Mouse (Mus musculus) neural tube, embryonic 14.5 days (tissue): Measurements from ENCODE around the gene Mapk8ip2. TPM values are rescaled to one million over a fixed set of nuclear protein-coding genes. Genes with fewer than 3 reads are reported as not detected.

Experiments
- ATAC-seq: fragments of 200-750 bp; cut with Nextera tagmentation; 2 replicates; pipeline ENCODE4 v1.8.0; 2017; ENCODE audit warnings: low read depth, mild to moderate bottlenecking, moderate TSS enrichment, moderate library complexity
- H3K27ac ChIP-seq: fragments of 300-500 bp; sonication (generic); 2 replicates; pipeline ENCODE4 v1.5.1; 2014; ENCODE audit warnings: low read depth, mild to moderate bottlenecking, control low read depth, low read length, moderate library complexity, mixed read lengths
- H3K27me3 ChIP-seq: fragments of 300-500 bp; sonication (generic); 2 replicates; pipeline ENCODE4 v1.6.1; 2014; ENCODE audit warnings: low read length; ENCODE audit not compliant: control insufficient read depth, insufficient read depth
- H3K36me3 ChIP-seq: fragments of 300-500 bp; sonication (generic); 2 replicates; pipeline ENCODE4 v1.6.1; 2014; ENCODE audit warnings: low read length, mixed read lengths; ENCODE audit not compliant: control insufficient read depth, insufficient read depth
- H3K4me1 ChIP-seq: fragments of 300-500 bp; sonication (generic); 2 replicates; pipeline ENCODE4 v1.6.1; 2014; ENCODE audit warnings: low read length; ENCODE audit not compliant: control insufficient read depth, insufficient read depth
- H3K4me2 ChIP-seq: fragments of 300-500 bp; sonication (generic); 2 replicates; pipeline ENCODE4 v1.6.1; 2014; ENCODE audit warnings: mild to moderate bottlenecking, low read depth, low read length, control low read depth
- H3K4me3 ChIP-seq: fragments of 300-500 bp; sonication (generic); 2 replicates; pipeline ENCODE4 v1.5.1; 2014; ENCODE audit warnings: low read depth, low read length, control low read depth, mixed read lengths
- H3K9ac ChIP-seq: fragments of 300-500 bp; sonication (generic); replicated peaks from 2 replicates; pipeline ENCODE4 v1.6.1; 2014; ENCODE audit warnings: low read depth, mild to moderate bottlenecking, control low read depth, low read length, mixed read lengths
- H3K9me3 ChIP-seq: fragments of 300-500 bp; sonication (generic); 2 replicates; pipeline ENCODE4 v1.6.1; 2016; ENCODE audit warnings: low read length; ENCODE audit not compliant: control insufficient read depth
- WGBS: fragments of 180-500 bp; shearing (Covaris S2); extraction: QIAGEN DNeasy Blood & Tissue Kit; methylation state at CpG from one replicate; pipeline ENCODE4 v1.1.7; 2014; 5-methylcytosine and 5-hydroxymethylcytosine counted together
- polyA plus RNA-seq: library from polyadenylated mRNA; unstranded; fragments of >200 nt; fragmentation: Nextera tagmentation; extraction: Ambion mirVana; gene quantifications from 2 replicates; pipeline ENCODE4 v1.2.1, GENCODE M21; 2014

The Mapk8ip2 gene
- polyA plus RNA-seq, 1 experiment from 2014 or later = 64.5 TPM

DNA sequence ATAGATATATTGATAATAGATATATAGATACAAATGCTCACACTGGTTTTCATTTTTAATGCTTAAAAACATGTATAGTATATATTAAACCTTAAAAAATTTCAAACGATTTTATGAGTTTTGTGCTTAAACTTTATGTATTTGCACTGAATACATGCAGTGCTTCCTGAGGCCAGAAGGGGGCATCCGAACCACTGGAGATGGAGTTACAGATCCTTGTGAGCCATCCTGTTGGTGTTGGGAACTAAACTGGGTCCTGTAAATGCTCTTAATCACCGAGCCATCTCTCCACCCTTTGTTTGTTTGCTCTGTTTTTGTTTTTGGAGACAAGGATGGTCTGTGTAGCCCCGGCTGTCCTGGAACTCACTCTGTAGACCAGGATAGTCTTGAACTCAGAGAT is 41.3 kb downstream of the Mapk8ip2 start:
- Histone ChIP-seq H3K4me1 (peaks cover 6% of the 10 kb centered on the region; the same call in 1 of the 2 replicates), H3K4me3 (no peak overlapping the region), H3K27ac (no peak overlapping the region), H3K4me2 (no peak overlapping the region), H3K9me3 (no peaks in the 10 kb centered on the region), H3K27me3 (no peaks in the 10 kb centered on the region), H3K9ac (no peak overlapping the region), H3K36me3 (no peaks in the 10 kb centered on the region)
- ATAC-seq = no peak
- WGBS = 87% methylated on average over 4 of the region's 4 CpGs

DNA sequence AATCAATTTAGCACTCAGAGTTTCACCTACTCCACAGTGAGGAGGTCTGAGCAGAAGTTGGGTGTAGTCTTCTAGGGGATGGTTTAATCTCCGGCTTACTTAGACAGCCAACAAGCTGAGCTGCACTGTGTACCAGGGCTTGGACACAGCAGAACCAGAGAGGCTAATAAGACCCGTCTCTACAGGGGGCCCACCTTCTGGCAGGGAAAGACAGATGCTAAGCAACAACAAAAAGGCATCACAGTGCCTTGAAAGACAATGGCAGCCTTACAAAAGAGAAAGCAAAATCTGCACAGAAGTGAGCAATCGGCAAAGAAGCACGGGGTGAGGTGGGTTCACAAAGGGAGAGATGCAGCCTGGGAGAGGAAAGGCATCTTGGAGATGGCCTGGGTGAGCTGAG is 42.4 kb downstream of the Mapk8ip2 start:
- Histone ChIP-seq H3K9me3 (no peaks in the 10 kb centered on the region), H3K27me3 (no peaks in the 10 kb centered on the region), H3K9ac (no peak overlapping the region), H3K4me2 (no peak overlapping the region), H3K4me1 (peaks cover 11% of the 10 kb centered on the region; the same call in 1 of the 2 replicates), H3K36me3 (no peaks in the 10 kb centered on the region), H3K27ac (no peak overlapping the region), H3K4me3 (no peak overlapping the region)
- 24% methylated on average over 4 of the region's 4 CpGs for WGBS
- no peak for ATAC-seq

DNA sequence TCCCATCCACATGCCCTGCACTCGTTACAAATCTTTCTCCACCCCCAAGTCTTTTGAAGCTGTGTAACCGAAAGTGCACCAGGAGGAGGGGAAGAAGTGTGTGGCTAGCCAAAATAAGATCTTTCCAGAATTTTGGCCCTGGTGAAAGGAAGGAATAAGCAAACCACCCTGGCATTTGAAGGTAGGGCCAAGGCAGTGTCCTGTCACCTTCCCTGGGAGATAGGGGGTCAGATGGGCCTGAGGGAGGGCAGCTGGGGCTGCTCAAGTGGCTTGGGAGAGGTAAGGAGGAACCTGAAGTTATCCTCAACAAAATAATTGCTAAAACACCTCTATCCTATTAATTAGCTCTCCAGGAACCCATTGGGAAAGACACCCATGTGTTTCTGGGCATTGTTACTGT is 43.1 kb downstream of the Mapk8ip2 start:
- no peaks in the 10 kb centered on the region for H3K9me3 ChIP-seq
- ATAC-seq = no peak
- H3K4me2 ChIP-seq = no peak overlapping the region
- no peak overlapping the region for H3K27ac ChIP-seq
- H3K4me1 ChIP-seq = peaks cover 11% of the 10 kb centered on the region; the same call in 1 of the 2 replicates
- no peaks in the 10 kb centered on the region for H3K36me3 ChIP-seq
- WGBS = 44% methylated on average over 2 of the region's 2 CpGs
- no peak overlapping the region for H3K4me3 ChIP-seq
- H3K27me3 ChIP-seq = no peaks in the 10 kb centered on the region
- no peak overlapping the region for H3K9ac ChIP-seq

DNA sequence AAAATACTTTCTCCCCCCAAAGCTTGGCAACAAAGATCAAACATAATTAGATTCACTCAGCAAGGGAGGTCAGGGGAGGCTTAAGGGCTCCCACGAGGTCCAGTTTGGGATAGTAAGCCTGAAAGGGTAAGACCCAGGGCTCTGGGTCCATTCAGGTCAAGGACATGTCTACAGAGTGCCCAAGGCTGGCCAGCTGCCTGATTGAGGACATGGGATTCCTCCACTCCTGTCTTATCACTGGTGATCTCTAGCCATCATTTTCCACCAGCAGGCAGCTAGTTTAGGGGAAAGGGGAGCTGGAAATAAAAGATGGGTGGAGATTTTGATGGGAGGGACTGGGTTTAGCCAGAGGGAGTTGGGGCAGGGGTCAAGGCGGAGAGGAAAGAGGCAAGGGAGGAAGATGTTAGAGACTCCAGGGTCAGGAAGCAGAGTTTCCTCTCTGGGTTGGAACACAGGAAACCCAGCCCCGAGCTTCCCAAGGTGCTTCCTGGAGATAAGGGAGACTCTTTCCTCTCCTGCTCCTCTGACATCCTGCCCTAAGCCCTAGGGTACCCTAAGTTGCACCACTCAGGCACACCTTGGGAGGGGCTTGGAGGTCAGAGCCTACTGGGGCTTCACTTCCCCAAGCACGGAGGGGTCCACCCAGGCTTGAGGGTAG is 43.8 kb downstream of the Mapk8ip2 start:
- no peak for ATAC-seq
- Histone ChIP-seq H3K4me3 (no peak overlapping the region), H3K27me3 (no peaks in the 10 kb centered on the region), H3K4me2 (no peak overlapping the region), H3K27ac (no peak overlapping the region), H3K9me3 (no peaks in the 10 kb centered on the region), H3K36me3 (no peaks in the 10 kb centered on the region), H3K4me1 (peaks cover 11% of the 10 kb centered on the region; the same call in 1 of the 2 replicates), H3K9ac (no peak overlapping the region)
- WGBS = 32% methylated on average over 4 of the region's 4 CpGs

DNA sequence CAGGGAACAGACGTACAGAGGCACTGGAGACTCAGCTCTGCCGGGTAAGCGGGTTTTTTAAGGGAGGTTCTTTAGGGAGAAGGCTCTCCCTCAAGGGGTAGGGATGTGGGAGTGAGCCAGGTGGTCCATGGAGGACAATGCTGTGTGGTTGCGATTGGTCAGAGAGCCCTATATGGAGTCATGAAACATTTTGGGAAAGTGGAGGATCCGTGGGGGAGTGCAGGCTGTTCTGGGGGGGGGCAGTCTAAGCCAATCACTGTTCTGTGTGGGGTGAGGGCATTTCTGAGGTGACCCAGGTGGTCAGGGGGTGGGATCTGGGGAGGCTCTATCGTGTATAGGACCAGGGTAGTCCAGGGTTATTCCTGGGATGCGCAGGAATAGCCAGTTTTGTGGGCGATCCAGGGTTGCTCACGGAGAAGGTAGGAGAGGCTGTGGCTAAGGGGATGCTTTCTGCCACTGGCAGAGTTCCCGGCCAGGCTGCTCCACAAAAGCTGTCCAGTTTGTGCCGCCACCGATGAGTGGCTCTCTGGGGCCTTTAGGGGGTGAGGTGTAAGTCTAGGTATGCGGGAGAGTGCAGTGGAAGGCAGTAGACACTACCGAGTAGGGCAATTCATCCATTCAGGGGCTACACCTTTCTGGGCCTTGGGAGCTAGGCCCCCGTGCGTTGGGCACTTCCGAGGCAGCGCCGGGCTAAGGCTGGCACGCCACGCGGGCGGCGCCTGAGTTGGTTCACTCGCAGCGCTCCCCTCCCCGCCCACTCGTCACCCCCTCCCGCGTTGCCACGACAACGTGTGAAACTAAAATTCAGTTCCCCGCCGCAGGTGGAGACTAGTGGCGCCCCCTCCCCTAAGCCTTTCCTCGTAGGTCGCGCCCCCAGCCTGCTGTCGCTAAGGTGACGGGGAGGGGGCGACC is 44.6 kb downstream of the Mapk8ip2 start:
- peak; percentile 38 for ATAC-seq

DNA sequence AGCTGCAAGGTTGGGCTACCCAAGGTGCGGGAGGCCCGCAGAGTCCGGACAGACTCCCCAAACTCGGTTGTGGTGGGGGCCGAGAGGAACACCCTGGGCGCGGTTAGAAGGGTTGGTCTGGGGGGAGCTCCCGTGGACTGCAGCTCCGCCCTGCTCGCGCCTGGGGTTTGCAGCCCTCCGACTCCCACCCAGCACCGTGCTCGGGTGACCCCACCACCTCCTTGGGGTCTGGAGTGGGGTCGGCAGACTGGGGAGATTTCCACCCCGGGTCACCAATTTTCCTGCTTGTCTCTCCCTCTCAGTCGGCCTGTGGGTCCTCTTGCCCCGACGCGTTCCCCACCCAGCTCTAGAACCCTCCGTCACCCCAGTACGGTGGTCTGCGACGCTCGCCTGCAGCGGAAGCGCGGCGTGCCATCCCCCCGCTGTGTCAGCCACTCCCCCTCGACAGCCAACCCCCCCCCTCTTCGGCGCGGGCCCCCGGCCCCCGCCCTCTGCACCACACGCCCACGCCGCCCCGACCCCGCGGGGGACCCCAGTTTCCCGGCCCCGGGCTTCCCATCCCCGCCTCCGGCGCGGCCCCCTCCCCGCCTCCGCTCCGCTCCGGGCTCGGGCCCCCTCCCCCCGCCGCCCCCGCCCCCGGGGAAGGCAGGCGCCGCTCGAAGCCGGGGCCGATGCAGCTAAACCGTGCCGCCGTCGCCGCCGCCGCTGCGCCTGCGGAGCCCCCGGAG is 45.4 kb downstream of the Mapk8ip2 start, which contains the start of gene Shank3:
TSS of gene Shank3 (plus strand) at position 663 of the 728 bp plus-strand sequence.
- peak; percentile 41 for ATAC-seq
- no peaks in the 10 kb centered on the region for H3K9me3 ChIP-seq
- no peaks in the 10 kb centered on the region for H3K27me3 ChIP-seq
- 0% methylated on average over 30 of the region's 72 CpGs for whole genome bisulfite sequencing
- peak within 1 kb of the TSS; percentile 71 for H3K4me3 ChIP-seq
- H3K27ac ChIP-seq = peak within 1 kb of the TSS; percentile 82
- peaks cover 10% of the 10 kb centered on the region; the same call in 1 of the 2 replicates for H3K36me3 ChIP-seq
- peak within 1 kb of the TSS; percentile 98 for H3K9ac ChIP-seq
- H3K4me2 ChIP-seq = peak within 1 kb of the TSS; percentile 89
- peaks cover 11% of the 10 kb centered on the region; the same call in 1 of the 2 replicates for H3K4me1 ChIP-seq

More for the DNA sequence above, 44.6 kb downstream of the Mapk8ip2 start:
- WGBS = 3% methylated on average over 40 of the region's 41 CpGs
- Histone ChIP-seq H3K4me2 (peak overlapping the region; percentile 89), H3K27me3 (no peaks in the 10 kb centered on the region), H3K9ac (peak overlapping the region; percentile 98), H3K4me3 (peak overlapping the region; percentile 71), H3K36me3 (peaks cover 4% of the 10 kb centered on the region; the same call in 1 of the 2 replicates), H3K4me1 (peaks cover 11% of the 10 kb centered on the region; the same call in 1 of the 2 replicates), H3K9me3 (no peaks in the 10 kb centered on the region), H3K27ac (no peak overlapping the region)

DNA sequence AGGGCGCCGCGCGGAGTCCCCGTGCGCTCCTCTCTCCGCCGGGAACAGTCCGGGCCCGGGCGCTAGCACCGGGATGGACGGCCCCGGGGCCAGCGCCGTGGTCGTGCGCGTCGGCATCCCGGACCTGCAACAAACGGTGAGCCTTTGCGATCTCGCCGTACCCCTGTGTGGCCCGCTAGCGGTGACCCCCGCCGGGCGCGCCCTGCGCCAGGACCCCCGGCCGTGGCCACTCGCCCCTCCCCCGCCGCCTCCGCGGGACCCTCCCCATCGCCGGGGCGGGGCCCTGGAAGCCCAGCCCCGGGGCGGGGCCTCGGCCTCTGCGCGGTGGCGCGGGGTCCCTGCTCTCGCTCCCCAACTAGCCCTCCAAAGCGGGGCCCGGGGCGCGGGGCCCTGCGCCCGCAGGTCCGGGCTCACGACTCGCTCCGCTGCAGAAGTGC is 46.1 kb downstream of the Mapk8ip2 start:
- Histone ChIP-seq H3K4me1 (peaks cover 11% of the 10 kb centered on the region; the same call in 1 of the 2 replicates), H3K27ac (peak overlapping the region; percentile 82), H3K4me3 (peak overlapping the region; percentile 71), H3K27me3 (no peaks in the 10 kb centered on the region), H3K9me3 (no peaks in the 10 kb centered on the region), H3K9ac (peak overlapping the region; percentile 98), H3K36me3 (peaks cover 10% of the 10 kb centered on the region; the same call in 1 of the 2 replicates), H3K4me2 (peak overlapping the region; percentile 89)
- under 1% methylated on average over 27 of the region's 60 CpGs for WGBS
- ATAC-seq = peak; percentile 77

DNA sequence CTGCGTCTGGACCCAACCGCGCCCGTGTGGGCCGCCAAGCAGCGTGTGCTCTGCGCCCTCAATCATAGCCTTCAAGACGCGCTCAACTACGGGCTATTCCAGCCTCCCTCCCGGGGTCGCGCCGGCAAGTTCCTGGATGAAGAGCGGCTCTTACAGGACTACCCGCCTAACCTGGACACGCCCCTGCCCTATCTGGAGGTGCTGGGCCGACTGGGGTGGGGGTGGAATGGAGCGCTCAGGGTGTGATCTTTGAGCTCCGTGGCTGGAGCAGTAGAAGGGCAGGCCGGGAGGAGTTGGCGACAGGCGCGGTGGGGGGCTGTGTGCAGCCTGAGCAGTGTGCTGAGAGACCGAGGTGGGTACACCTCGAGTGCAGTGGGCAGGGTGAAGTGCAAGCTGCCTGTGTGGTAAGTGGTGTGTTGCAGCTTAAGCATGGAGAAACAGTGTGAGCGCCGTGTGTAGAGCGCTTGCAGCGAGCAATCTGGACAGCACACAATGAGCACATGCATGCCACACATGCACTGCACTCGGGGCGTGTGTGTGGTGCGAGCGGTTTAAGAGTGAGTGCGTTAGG is 46.6 kb downstream of the Mapk8ip2 start:
- ATAC-seq = peak; percentile 35
- no peaks in the 10 kb centered on the region for H3K27me3 ChIP-seq
- no peaks in the 10 kb centered on the region for H3K9me3 ChIP-seq
- peak overlapping the region; percentile 98 for H3K9ac ChIP-seq
- WGBS = under 1% methylated on average over 35 of the region's 35 CpGs
- peak overlapping the region; percentile 82; the same call in 1 of the 2 replicates for H3K27ac ChIP-seq
- H3K36me3 ChIP-seq = peaks cover 10% of the 10 kb centered on the region; the same call in 1 of the 2 replicates
- H3K4me3 ChIP-seq = peak overlapping the region; percentile 71
- peaks cover 11% of the 10 kb centered on the region; the same call in 1 of the 2 replicates for H3K4me1 ChIP-seq
- peak overlapping the region; percentile 89 for H3K4me2 ChIP-seq
